Mouse (Mus musculus) brain, embryonic 18.5 days (tissue): ENCODE results near the gene Iqschfp.

ENCODE experiments used
- DNase-seq: peaks from one replicate; pipeline ENCODE4 v3.0.0-alpha.2; 2012; ENCODE audit warnings: low read depth, low spot score

Iqschfp gene

GRCm38 (mm10) chr3:67892026-67892705 is at the start of gene Iqschfp, which contains the start of gene Iqcj:
Iqschfp (plus strand) TSS chr3:67892232.
Iqcj (plus strand) TSS chr3:67892220.
- DNase-seq, result no peak

GRCm38 (mm10) chr3:67852397-67852796 is 39.6 kb upstream of the Iqschfp start:
- no peak for DNase-seq

- DNase-seq, result no peak
These were observed 30.5 kb upstream of the Iqschfp start for GRCm38 (mm10) chr3:67861524-67861923.

- no peak for DNase-seq
These were observed 24.5 kb upstream of the Iqschfp start for GRCm38 (mm10) chr3:67867420-67868065.

GRCm38 (mm10) chr3:67869424-67869823 is 22.6 kb upstream of the Iqschfp start:
- no peak for DNase-seq

GRCm38 (mm10) chr3:67877253-67877652 is 14.8 kb upstream of the Iqschfp start:
- no peak for DNase-seq

- DNase-seq, result no peak
These were observed 7.7 kb upstream of the Iqschfp start for GRCm38 (mm10) chr3:67884335-67884734.

- DNase-seq, result no peak
These were observed 5.9 kb upstream of the Iqschfp start for GRCm38 (mm10) chr3:67886176-67886575.

- no peak for DNase-seq
These were observed 4.8 kb upstream of the Iqschfp start for GRCm38 (mm10) chr3:67887251-67887650.

GRCm38 (mm10) chr3:67892768-67893167 is 736 bp downstream of the Iqschfp start:
- DNase-seq, result no peak

- no peak for DNase-seq
These were observed 10.5 kb downstream of the Iqschfp start for GRCm38 (mm10) chr3:67902517-67902916.

GRCm38 (mm10) chr3:67908586-67908985 is 16.6 kb downstream of the Iqschfp start:
- DNase-seq, result no peak

- DNase-seq, result no peak
These were observed 26.1 kb downstream of the Iqschfp start for GRCm38 (mm10) chr3:67918098-67918497.

- no peak for DNase-seq
These were observed 26.7 kb downstream of the Iqschfp start for GRCm38 (mm10) chr3:67918634-67919259.

- no peak for DNase-seq
These were observed 31.1 kb downstream of the Iqschfp start for GRCm38 (mm10) chr3:67923095-67923494.

GRCm38 (mm10) chr3:67925453-67925852 is 33.4 kb downstream of the Iqschfp start:
- no peak for DNase-seq

GRCm38 (mm10) chr3:67930424-67931133 is 38.5 kb downstream of the Iqschfp start:
- no peak for DNase-seq

GRCm38 (mm10) chr3:67931181-67931580 is 39.1 kb downstream of the Iqschfp start:
- DNase-seq, result no peak

- DNase-seq, result no peak
These were observed 39.9 kb downstream of the Iqschfp start for GRCm38 (mm10) chr3:67931914-67932313.

GRCm38 (mm10) chr3:67935829-67936228 is 43.8 kb downstream of the Iqschfp start:
- DNase-seq, result no peak

- DNase-seq, result no peak
These were observed 55.0 kb downstream of the Iqschfp start for GRCm38 (mm10) chr3:67947000-67947399.

- DNase-seq, result no peak
These were observed 60.5 kb downstream of the Iqschfp start for GRCm38 (mm10) chr3:67952517-67952940.
